ENCODE assay signal across 11 mouse cellular contexts in genomic region chr13:84805190-84805589, GRCm38 (mm10).
DNase-seq lines count a peak whose midpoint lies in the region; ATAC-seq lines count a peak whose summit lies in the region.
"Had no signal": no experiment of that assay in that cellular context is flagged by ENCODE, and none has a peak within 500 bp of the region (broad histone marks: within the 10 kb centered on the region; RNA-seq: fewer than 3 reads in every experiment).

No protein-coding gene starts in this region.

- peak; percentile 81 for ATAC-seq in midbrain, embryonic 11.5 days (ENCODE audit: low FRiP score)
- ATAC-seq in forebrain, embryonic 15.5 days (replicated peaks) = peak; percentile 97
- ATAC-seq in erythroblast, adult 5-6 weeks (replicated peaks; ENCODE audit: low FRiP score, poor library complexity, severe bottlenecking) = no peak

- no peaks in the 10 kb centered on the region for H3K36me3 ChIP-seq in midbrain, embryonic 11.5 days (ENCODE audit: control insufficient read depth, insufficient read depth, low read length)
- no peaks in the 10 kb centered on the region for H3K36me3 ChIP-seq in midbrain, embryonic 10.5 days
- H3K36me3 ChIP-seq in forebrain, embryonic 15.5 days = no peaks in the 10 kb centered on the region
- H3K36me3 ChIP-seq: limb, embryonic 12.5 days; lung, embryonic 15.5 days had no signal

- H3K4me2 ChIP-seq in midbrain, embryonic 11.5 days = no peak overlapping the region
- H3K4me2 ChIP-seq in forebrain, embryonic 15.5 days (replicated peaks) = peak overlapping the region; percentile 13
- H3K4me2 ChIP-seq: limb, embryonic 12.5 days; lung, embryonic 15.5 days had no signal

- no peak for DNase-seq in midbrain, embryonic 11.5 days (ENCODE audit: low spot score, missing footprints)
- no peak for DNase-seq in midbrain, embryonic 10.5 days (ENCODE audit: low spot score)
- peak; percentile 11 to 14 for DNase-seq in left cerebral cortex, adult 9 months (ENCODE audit: low spot score in 2 of 2)
- peak; percentile 3 for DNase-seq in retina, embryonic 14.5 days (ENCODE audit: low spot score)
- DNase-seq in heart, postnatal 10 days = no peak
- DNase-seq: cerebellum, adult 2 months; gastrocnemius, postnatal 25 days had no signal

- H3K27ac ChIP-seq in midbrain, embryonic 11.5 days (ENCODE audit: low read depth, low read length) = no peak overlapping the region
- no peak overlapping the region for H3K27ac ChIP-seq in midbrain, embryonic 10.5 days (replicated peaks)
- H3K27ac ChIP-seq in forebrain, embryonic 15.5 days (replicated peaks) = peak overlapping the region; percentile 90
- H3K27ac ChIP-seq: limb, embryonic 12.5 days; lung, embryonic 15.5 days had no signal

- no peak overlapping the region for H3K4me3 ChIP-seq in midbrain, embryonic 11.5 days (ENCODE audit: low read depth, low read length)
- H3K4me3 ChIP-seq in midbrain, embryonic 10.5 days = no peak overlapping the region
- no peak overlapping the region for H3K4me3 ChIP-seq in forebrain, embryonic 15.5 days
- H3K4me3 ChIP-seq: limb, embryonic 12.5 days; lung, embryonic 15.5 days had no signal

- no peak overlapping the region for H3K9ac ChIP-seq in midbrain, embryonic 11.5 days (ENCODE audit: low read length)
- H3K9ac ChIP-seq in forebrain, embryonic 15.5 days (replicated peaks) = no peak overlapping the region
- H3K9ac ChIP-seq: limb, embryonic 12.5 days; lung, embryonic 15.5 days had no signal

- H3K27me3 ChIP-seq in midbrain, embryonic 11.5 days (ENCODE audit: control insufficient read depth, insufficient read depth, low read length) = no peaks in the 10 kb centered on the region
- no peaks in the 10 kb centered on the region for H3K27me3 ChIP-seq in midbrain, embryonic 10.5 days (ENCODE audit: low read depth, poor library complexity, severe bottlenecking)
- H3K27me3 ChIP-seq in forebrain, embryonic 15.5 days = no peaks in the 10 kb centered on the region
- H3K27me3 ChIP-seq: limb, embryonic 12.5 days; lung, embryonic 15.5 days had no signal

- 70% methylated on average over 4 of the region's 4 CpGs for WGBS in midbrain, embryonic 11.5 days
- 77% methylated on average over 4 of the region's 4 CpGs for WGBS in midbrain, embryonic 10.5 days
- 6% methylated on average over 4 of the region's 4 CpGs for WGBS in forebrain, embryonic 15.5 days

- H3K9me3 ChIP-seq in midbrain, embryonic 11.5 days (ENCODE audit: control insufficient read depth, low read length) = no peaks in the 10 kb centered on the region
- no peaks in the 10 kb centered on the region for H3K9me3 ChIP-seq in midbrain, embryonic 10.5 days (replicated peaks)
- H3K9me3 ChIP-seq in forebrain, embryonic 15.5 days = no peaks in the 10 kb centered on the region
- H3K9me3 ChIP-seq: limb, embryonic 12.5 days; lung, embryonic 15.5 days had no signal

- intact Hi-C loops in heart, postnatal 10 days (cut with DNase I) = no loop called here

- no peaks in the 10 kb centered on the region for H3K4me1 ChIP-seq in midbrain, embryonic 11.5 days (ENCODE audit: control insufficient read depth, insufficient read depth, low read length)
- H3K4me1 ChIP-seq in midbrain, embryonic 10.5 days = peaks cover 7% of the 10 kb centered on the region; the same call in 1 of the 2 replicates
- H3K4me1 ChIP-seq in forebrain, embryonic 15.5 days = peaks cover 18% of the 10 kb centered on the region
- H3K4me1 ChIP-seq: limb, embryonic 12.5 days; lung, embryonic 15.5 days had no signal

Comparison
In these comparisons a context has a peak if more than half of its experiments do, and no peak if none do; other contexts are left out.
1. DNase-seq: peak in left cerebral cortex, adult 9 months (2 of 2) and retina, embryonic 14.5 days (single experiment); none in midbrain, embryonic 11.5 days (single experiment), midbrain, embryonic 10.5 days (single experiment) and heart, postnatal 10 days (0 of 2).